Mouse (Mus musculus) kidney, postnatal 25 days (tissue): Measurements from ENCODE around the gene Ms4a10.

ENCODE experiments used
- DNase-seq, 2 experiments: peaks; one replicate each; pipeline ENCODE4 v3.0.0; 2021; ENCODE audit warnings: mixed read lengths in 2 of 2

Ms4a10 gene

DNA sequence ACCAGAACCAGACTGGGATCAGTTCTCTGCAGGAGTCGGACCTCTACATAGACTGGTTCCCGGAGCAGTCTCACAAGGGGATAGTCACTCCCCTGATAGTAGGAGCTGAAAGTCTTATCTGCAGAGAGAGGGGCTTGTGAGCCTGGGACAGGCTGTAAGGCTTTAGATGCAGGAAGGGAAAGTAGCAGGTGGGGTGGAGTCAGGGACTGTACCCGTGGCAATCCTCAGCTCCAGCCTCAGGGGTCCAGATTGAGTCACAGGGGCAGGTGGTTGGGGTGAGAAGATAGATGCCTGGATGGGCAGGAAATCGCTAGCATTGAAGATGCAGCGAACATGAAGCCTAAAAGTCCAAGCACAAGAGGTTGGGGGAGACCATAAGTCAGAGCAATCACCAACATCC is 58.0 kb downstream of the Ms4a10 start:
- no peak for DNase-seq

- DNase-seq: no peak
Measured at GRCm38 (mm10) chr19:10914870-10915269, 59.6 kb downstream of the Ms4a10 start.

DNA sequence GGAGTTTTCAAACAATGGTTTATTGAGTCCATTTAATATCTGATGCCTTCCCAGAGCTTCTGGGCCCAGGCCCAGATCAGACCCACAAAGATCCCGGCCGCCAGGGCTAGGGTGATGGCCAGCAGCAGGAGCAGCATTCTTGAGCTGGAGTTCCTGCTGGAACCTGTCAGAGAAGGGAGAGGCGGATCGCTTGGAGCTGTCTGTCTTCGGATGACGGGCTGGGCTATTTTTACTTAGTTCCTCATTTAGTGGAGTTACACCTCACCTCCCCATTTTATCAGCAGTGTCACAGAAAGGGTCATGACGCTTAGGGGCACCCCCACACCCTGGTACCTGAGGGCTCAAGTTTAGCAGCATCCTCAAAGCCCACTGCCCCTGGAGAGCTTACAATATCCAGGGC is 60.2 kb downstream of the Ms4a10 start:
- no peak for DNase-seq
